Mouse (Mus musculus) kidney, postnatal 14 days (tissue): ENCODE data around the gene Ush1g.
A peak's percentile ranks its signal among the peaks of the same experiment; 100 is the strongest.

Experiments used
- DNase-seq: peaks from one replicate; pipeline ENCODE4 v3.0.0; 2022; ENCODE audit warnings: mixed read lengths

The Ush1g gene

DNA sequence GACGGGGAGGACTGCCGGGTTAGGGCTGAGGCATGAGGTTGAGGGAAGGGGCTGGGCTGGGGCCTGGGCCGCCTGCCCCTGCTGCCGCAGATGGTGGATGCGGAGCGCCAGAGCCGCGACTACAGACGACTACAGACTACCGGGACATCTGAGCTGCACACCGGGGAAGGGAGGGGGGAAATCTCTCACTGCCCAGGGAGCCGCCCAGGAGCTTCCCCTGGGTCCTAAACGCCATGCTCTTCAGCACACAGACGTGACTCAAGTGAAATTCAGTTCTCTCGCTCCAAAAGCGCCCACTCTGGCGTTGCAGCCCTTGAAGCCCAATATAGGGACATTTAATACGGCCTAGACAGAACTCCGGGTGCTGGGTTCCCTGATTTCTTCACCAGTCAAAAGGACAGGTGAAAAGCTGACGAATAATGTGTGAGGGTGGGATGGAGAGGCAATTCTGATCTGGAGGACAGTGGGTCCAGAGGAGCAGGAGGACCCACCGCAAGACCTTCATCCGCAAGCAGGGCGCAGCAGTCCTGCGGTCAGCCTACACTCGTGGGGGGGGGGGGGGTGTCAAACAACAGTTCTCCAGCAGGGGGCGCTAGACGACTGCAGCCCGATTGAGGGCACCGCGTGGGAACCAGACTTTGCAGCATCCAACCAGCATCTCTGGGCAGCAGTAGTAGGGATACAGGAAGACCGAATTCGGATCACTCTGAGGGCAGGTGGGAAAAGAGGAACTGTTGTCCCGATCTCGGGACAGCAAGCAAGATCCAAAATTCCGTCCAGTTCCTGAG lies at the start of gene Ush1g:
Gene Ush1g (minus strand): TSS at position 136 of the 788 bp plus-strand sequence.
- peak; percentile 64 for DNase-seq

DNA sequence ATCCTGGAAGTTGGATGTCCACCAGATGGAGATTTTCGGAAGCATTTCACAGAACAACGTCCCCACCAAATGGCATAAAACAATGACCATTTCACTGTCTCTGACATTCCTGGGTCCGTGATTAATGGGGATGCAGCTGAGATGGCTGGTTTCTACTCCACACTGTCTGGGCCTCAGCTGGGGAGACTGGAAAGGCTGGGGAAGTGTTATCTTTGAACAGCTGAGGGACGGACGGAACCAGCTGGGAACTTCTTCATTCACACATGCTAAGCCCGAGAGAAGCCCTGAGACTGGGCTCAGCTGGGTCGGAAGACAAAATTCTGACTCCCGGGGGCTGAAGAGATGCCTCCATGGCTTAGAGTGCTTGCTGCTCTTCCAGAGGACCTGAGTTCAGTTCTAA lies 49.5 kb upstream of the Ush1g start:
- no peak for DNase-seq

DNA sequence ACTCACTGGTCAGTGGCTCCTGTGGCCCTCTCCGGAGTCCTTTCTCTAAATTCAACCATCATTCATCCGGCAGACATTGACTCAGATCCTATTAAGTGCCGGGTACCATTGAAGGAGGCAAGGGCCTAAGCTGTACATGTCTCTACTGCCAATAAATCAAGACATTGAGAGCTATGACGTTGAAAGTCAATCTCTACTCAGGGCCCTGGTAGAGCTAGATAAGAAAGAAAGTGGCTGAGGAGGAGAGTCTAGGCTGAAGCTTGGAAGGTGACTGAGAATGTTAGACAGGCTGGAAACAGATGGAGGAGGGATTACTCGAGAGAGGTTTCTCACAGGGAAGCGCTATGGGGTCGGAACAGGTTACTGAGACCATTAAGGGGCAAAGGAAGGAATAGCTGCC lies 48.5 kb upstream of the Ush1g start:
- DNase-seq: no peak

- peak; percentile 89 for DNase-seq
Observed at GRCm38 (mm10) chr11:115367395-115367944, 45.6 kb upstream of the Ush1g start, which contains the start of gene Hid1. Gene Hid1 (minus strand): TSS chr11:115367756.

- no peak for DNase-seq
Observed at GRCm38 (mm10) chr11:115366706-115367394, 45.0 kb upstream of the Ush1g start.

DNA sequence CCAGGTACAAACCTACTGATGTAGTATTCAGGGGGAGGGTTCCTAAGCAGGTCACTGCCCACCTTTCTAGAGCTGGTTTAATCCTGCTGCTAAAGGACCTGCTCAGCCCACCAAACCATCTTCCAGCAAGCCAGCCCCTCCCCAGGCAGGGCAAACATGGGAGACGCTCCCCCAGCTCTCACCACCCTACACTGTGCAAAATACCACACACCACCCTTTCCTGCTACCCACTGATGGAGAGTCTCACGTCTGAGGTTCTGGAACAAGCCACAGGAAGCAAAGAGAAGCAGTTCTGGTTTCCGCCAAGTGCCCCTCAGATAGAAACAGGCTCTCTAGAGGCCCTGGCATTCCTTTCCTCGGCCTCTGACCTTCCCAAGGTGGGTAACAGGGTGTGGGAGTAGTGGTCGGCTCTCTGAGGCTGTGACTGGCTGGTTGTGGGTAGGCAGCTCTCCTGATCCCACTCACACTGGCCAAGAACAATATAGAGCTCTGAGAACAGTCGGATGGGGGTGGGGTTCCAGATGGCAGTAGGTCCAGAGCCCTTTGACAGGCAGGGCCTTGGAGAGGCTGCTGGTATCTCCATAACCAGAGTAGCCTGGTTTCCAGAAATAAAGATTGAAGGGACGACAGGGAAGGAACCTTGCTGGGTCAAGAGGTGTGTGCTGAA lies 44.3 kb upstream of the Ush1g start:
- no peak for DNase-seq

GRCm38 (mm10) chr11:115364136-115364535 lies 42.3 kb upstream of the Ush1g start:
- DNase-seq: no peak

- no peak for DNase-seq
Observed at GRCm38 (mm10) chr11:115359726-115360125, 37.9 kb upstream of the Ush1g start.

DNA sequence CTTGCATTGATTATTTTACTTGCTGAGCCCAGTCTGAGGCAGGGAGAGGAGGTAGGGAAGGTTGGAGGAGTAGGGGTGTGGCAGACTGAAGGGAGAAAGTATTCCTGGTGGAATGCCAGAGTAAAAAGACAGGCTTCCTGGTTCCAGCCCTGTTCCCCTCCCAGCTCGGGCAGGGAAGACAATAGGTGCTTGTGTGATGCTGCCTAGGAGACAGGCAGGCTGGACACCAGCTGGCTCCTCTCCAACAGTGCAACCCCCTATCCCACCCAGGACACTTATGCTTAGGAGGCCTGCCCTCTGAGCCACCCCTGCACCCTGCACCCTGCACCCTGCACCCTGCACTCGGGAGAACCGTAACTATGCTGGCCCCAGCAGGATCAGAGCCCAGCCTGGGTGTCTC lies 37.5 kb upstream of the Ush1g start:
- DNase-seq: no peak

DNA sequence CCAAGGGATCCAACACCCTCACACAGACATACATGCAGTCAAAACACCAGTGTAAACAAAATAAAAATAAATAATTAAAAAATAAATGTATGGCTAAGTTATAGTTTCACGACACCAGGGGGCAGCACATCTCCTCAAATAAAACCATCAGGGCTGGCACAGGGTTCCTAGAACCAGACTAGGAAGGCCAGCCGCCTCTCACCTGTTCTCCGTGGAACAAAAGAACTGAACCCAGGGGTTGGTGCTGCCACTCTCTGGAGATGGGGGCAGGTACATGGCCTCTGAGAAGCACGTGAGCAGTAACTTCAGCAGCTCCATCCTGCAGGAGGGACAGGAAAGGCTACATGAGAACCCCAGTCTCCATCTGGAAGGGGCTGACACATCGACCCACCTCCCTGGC lies 36.6 kb upstream of the Ush1g start:
- peak; percentile 81 for DNase-seq

- peak; percentile 77 for DNase-seq
Observed at GRCm38 (mm10) chr11:115354183-115354582, 32.3 kb upstream of the Ush1g start.

- no peak for DNase-seq
Observed at GRCm38 (mm10) chr11:115353375-115353774, 31.5 kb upstream of the Ush1g start.

- no peak for DNase-seq
Observed at GRCm38 (mm10) chr11:115349976-115350375, 28.1 kb upstream of the Ush1g start.

DNA sequence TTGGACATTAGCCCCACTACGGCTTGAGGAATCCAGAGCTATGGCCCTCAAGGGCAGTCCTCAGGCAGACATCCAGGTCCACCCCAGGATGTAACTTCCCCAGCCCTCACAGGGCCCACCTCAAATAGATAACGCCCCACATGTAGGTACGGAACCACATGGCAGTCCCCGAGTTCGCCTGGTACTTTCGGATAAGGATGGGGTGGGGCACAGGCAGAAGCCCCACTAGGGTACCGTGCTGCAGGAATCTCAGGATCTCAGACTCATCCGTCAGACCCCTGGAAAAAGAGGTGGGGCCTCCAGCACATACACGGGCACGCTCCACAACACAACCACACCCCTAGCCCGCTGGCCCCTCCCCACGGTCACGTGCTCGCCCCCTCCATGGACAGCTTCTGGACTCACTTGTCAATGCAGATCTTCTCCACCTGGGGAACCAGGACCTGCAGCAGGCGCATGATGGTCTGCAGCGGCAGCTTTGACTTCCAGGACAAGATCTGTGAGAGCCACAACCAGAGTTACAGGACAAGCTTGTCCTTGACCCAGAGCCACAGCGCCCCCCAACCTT lies 26.9 kb upstream of the Ush1g start:
- no peak for DNase-seq

DNA sequence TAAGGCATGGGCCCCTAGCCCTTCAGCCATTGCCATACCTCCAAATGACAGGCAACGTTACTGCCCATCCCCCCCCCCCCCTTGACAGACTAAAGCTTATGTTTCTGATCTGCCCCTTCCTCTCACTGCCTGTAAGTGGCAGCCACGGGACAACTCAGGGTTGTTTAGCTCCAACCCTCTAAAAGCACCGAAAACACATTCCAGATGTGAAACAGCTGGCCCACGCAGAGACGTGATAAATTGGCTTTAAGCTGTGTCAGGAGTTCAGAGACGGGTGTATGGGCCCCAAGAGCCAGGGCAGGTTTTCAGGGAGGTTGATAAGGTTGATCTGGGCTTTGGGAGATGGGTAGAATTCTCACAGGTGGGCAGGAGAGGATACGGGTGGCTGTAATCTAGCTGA lies 23.7 kb upstream of the Ush1g start:
- DNase-seq: no peak

GRCm38 (mm10) chr11:115344967-115345366 lies 23.1 kb upstream of the Ush1g start:
- no peak for DNase-seq

DNA sequence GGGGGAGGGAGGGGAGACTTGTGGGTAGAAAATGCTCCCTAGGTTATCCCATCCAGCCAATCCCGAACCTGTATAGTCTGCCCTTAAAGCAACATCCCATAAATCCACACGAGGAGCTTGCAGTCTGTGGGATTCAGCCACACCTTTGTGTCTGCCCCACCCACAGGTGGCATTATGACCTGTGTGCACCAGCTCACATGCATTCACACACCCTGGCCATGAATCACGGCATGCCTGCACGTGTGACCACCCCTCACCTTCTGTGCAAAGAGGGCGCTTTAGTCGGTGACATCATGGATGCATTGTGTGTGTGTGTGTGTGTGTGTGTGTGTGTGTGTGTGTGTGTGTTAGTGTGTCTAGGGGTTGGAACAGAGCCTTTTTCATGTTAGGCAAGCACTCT lies 20.0 kb upstream of the Ush1g start:
- no peak for DNase-seq

DNA sequence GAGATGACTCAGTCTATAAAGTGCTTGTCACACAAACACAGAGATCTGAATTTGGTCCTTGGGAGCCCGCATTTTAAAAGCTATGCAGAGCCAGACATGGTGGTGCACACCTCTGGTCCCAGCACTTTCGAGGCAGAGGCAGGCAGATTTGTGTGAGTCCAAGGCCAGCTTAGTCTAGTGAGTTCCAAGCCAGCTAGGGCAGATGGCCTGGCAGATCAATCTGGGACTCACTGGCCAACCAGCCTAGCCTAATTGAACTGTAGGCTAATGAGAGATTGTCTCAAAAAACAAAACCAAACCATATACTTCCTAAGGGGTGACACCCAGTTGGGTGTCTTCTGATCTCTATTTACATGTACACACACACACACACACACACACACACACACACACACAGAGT lies 19.4 kb upstream of the Ush1g start:
- DNase-seq: no peak

- DNase-seq: no peak
Observed at GRCm38 (mm10) chr11:115337826-115338225, 16.0 kb upstream of the Ush1g start.

GRCm38 (mm10) chr11:115337350-115337749 lies 15.5 kb upstream of the Ush1g start:
- DNase-seq: no peak

- DNase-seq: no peak
Observed at GRCm38 (mm10) chr11:115336115-115336514, 14.3 kb upstream of the Ush1g start.

DNA sequence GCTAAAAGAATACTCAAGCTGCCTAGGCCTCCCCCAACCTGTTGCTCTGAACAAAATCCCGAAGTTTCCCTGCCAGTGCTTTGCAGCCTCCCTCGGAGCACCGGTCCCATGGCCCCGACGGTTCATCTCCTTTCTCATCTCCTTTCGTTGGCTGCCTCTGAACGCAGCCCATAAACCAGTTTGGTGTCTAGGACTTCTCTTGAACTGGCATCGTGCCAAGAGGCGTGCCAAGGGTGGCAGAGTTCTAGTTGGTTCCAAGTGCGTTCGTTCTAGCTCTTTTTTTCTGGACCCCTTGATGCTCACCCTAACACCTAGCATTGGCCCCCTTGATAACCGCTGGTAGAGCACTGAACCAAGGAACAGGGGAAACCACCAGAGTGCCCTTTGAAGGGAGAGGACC lies 13.4 kb upstream of the Ush1g start:
- DNase-seq: peak; percentile 27

- no peak for DNase-seq
Observed at GRCm38 (mm10) chr11:115334531-115334930, 12.7 kb upstream of the Ush1g start, which contains the start of gene Otop3. Gene Otop3 (plus strand): TSS chr11:115334731.
